Mouse (Mus musculus): ENCODE data around the gene Gm10134. TPM values are rescaled to one million over a fixed set of nuclear protein-coding genes. Genes with fewer than 3 reads are reported as not detected.

Gm10134 gene
- polyA plus RNA-seq, 1 experiment from 2014 or later = not detected

GRCm38 (mm10) chr2:28538817-28539128 is 32.9 kb downstream of the Gm10134 start:
- TF ChIP-seq CTCF (IDR thresholded peaks at IDR 0.05) = no peak
- CTCF ChIA-PET = interaction anchor here (0.9 to 2.3 kb wide), 5 partner anchors 9 to 27 kb away, joined by 3 to 13 read pairs (median 5); no protein-coding TSS in a partner anchor
- POLR2A ChIA-PET = interaction anchor here (1.0 kb wide), 2 partner anchors 10 to 15 kb away, joined by 3 read pairs; no protein-coding TSS in a partner anchor
- no peaks in the 10 kb centered on the region for H3K27me3 ChIP-seq
- in situ Hi-C loops (cut with MboI; ENCODE audit: low pct_unique_long_range_greater_than_20kb) = no loop called here
- DNase-seq (ENCODE audit: low read depth, low spot score) (no peak), ATAC-seq (no peak)

- TF ChIP-seq CTCF (IDR thresholded peaks at IDR 0.05) = no peak
- ATAC-seq (no peak), DNase-seq (ENCODE audit: low read depth, low spot score) (no peak)
- CTCF ChIA-PET = interaction anchor here (0.9 to 2.3 kb wide), 7 partner anchors 9 to 28 kb away, joined by 3 to 13 read pairs (median 5); no protein-coding TSS in a partner anchor
- in situ Hi-C loops (cut with MboI; ENCODE audit: low pct_unique_long_range_greater_than_20kb) = no loop called here
- H3K27me3 ChIP-seq = no peaks in the 10 kb centered on the region
- POLR2A ChIA-PET = interaction anchor here (1.0 kb wide), 2 partner anchors 10 to 16 kb away, joined by 3 read pairs; no protein-coding TSS in a partner anchor
Measured at GRCm38 (mm10) chr2:28539206-28539605, 33.3 kb downstream of the Gm10134 start.

GRCm38 (mm10) chr2:28539949-28540348 is 34.1 kb downstream of the Gm10134 start:
- DNase-seq (ENCODE audit: low read depth, low spot score) (no peak), ATAC-seq (no peak)
- ChIA-PET CTCF (interaction anchor here (1.0 to 2.3 kb wide), 3 partner anchors 8 to 24 kb away, joined by 3 to 13 read pairs (median 3); no protein-coding TSS in a partner anchor), POLR2A (interaction anchor here (1.0 kb wide), 1 partner anchor 16 kb away, joined by 3 read pairs; no protein-coding TSS in a partner anchor)
- in situ Hi-C loops (cut with MboI; ENCODE audit: low pct_unique_long_range_greater_than_20kb) = no loop called here
- no peaks in the 10 kb centered on the region for H3K27me3 ChIP-seq
- no peak for TF ChIP-seq CTCF (IDR thresholded peaks at IDR 0.05)

GRCm38 (mm10) chr2:28540587-28541227 is 34.8 kb downstream of the Gm10134 start:
- ATAC-seq (no peak), DNase-seq (ENCODE audit: low read depth, low spot score) (no peak)
- in situ Hi-C loops (cut with MboI; ENCODE audit: low pct_unique_long_range_greater_than_20kb) = no loop called here
- ChIA-PET CTCF (interaction anchor here (1.5 to 2.3 kb wide), 2 partner anchors 7 to 17 kb away, joined by 3 to 13 read pairs; no protein-coding TSS in a partner anchor), POLR2A (no interaction called here)
- TF ChIP-seq CTCF (IDR thresholded peaks at IDR 0.05) = no peak
- no peaks in the 10 kb centered on the region for H3K27me3 ChIP-seq

GRCm38 (mm10) chr2:28543894-28544293 is 38.0 kb downstream of the Gm10134 start:
- in situ Hi-C loops (cut with MboI; ENCODE audit: low pct_unique_long_range_greater_than_20kb) = no loop called here
- ATAC-seq (no peak), DNase-seq (ENCODE audit: low read depth, low spot score) (no peak)
- no peaks in the 10 kb centered on the region for H3K27me3 ChIP-seq
- CTCF ChIA-PET = interaction anchor here (1.1 to 6.8 kb wide), 2 partner anchors 27 to 32 kb away, joined by 3 to 65 read pairs; no protein-coding TSS in a partner anchor
- POLR2A ChIA-PET = interaction anchor here (0.8 to 1.4 kb wide), 2 partner anchors 19 to 27 kb away, joined by 3 to 4 read pairs; no protein-coding TSS in a partner anchor
- TF ChIP-seq CTCF (IDR thresholded peaks at IDR 0.05) = no peak

DNA sequence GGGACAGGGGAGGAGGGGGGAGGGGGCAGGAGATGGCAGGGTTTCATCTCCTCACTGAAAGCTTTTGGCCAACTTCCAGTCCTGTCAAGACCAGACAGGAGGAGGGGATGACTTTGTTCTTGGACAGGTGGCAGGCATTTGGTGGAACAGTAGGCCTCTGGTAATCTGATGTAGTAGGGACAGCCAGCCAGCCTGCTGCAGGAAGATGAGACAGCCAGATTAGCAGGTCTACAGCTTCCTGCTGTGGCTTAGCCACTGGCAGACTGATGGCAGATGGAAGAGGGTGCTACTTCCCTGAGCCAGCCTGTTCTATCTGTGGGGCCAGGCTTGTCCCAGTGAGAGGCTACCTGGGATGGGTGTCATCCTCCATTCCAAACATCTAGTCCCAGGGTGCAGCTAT is 40.1 kb downstream of the Gm10134 start:
- ChIA-PET CTCF (interaction anchor here (6.8 kb wide), 1 partner anchor 29 kb away, joined by 65 read pairs; no protein-coding TSS in a partner anchor), POLR2A (no interaction called here)
- H3K27me3 ChIP-seq = no peaks in the 10 kb centered on the region
- in situ Hi-C loops (cut with MboI; ENCODE audit: low pct_unique_long_range_greater_than_20kb) = no loop called here
- TF ChIP-seq CTCF (IDR thresholded peaks at IDR 0.05) = no peak
- no peak for DNase-seq (ENCODE audit: low read depth, low spot score)
- no peak for ATAC-seq

GRCm38 (mm10) chr2:28546560-28546959 is 40.7 kb downstream of the Gm10134 start:
- DNase-seq (ENCODE audit: low read depth, low spot score) (no peak), ATAC-seq (no peak)
- in situ Hi-C loops (cut with MboI; ENCODE audit: low pct_unique_long_range_greater_than_20kb) = no loop called here
- TF ChIP-seq CTCF (IDR thresholded peaks at IDR 0.05) = no peak
- ChIA-PET POLR2A (interaction anchor here (0.6 to 1.3 kb wide), 3 partner anchors 13 to 41 kb away, joined by 3 to 4 read pairs (median 4); partner anchors contain the start of gene Gm10134), CTCF (interaction anchor here (1.2 to 6.8 kb wide), 2 partner anchors 20 to 30 kb away, joined by 12 to 65 read pairs; no protein-coding TSS in a partner anchor)
- H3K27me3 ChIP-seq = no peaks in the 10 kb centered on the region

DNA sequence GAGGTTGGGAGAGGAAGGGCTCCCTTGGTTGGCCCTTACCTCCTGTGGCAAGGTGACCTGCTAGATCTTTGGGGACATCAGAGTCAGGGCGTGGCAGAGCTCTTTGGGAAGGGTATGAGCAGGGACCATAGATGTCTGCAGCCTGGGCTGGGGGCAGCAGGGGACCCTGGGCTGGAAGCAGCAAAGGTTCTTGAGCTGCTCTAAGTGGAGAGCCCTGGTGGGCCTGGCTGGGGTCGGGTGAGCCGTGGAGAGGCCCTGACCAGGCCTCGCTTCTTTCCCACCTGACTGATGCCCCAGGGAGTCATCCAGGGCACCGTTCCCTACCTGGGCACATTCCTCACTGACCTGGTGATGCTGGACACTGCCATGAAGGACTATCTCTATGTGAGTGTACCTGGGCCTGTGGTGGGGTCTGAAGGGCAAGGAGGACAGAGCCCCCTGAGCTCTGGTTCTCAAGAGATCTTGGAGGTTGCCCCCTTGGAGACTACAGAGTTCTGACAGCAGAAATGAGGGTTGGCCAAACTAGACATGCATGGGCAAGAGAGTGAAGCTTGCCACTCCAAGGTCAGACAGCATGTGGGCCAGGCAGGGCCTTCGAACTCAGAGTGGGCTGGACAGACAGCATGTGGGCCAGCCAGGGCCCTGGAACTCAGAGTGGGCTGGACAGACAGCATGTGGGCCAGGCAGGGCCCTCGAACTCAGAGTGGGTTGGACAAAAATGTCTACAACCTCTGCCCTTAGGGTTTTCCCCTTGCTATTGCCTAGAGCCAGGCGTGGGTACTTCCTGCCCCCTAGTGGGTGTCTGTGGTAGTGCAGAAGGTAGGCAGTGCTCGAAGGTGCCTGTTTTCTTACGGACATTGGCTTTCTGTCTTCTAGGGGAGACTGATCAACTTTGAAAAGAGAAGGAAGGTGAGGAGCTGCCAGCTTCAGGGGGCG is 41.6 kb downstream of the Gm10134 start:
- POLR2A ChIA-PET = interaction anchor here (0.6 to 1.5 kb wide), 3 partner anchors 14 to 30 kb away, joined by 3 to 6 read pairs (median 4); no protein-coding TSS in a partner anchor

GRCm38 (mm10) chr2:28549157-28549556 is 43.3 kb downstream of the Gm10134 start:
- no peak for TF ChIP-seq CTCF (IDR thresholded peaks at IDR 0.05)
- ChIA-PET CTCF (interaction anchor here (0.9 to 6.8 kb wide), 5 partner anchors 10 to 32 kb away, joined by 3 to 65 read pairs (median 5); no protein-coding TSS in a partner anchor), POLR2A (interaction anchor here (0.7 to 1.5 kb wide), 2 partner anchors 10 to 16 kb away, joined by 3 to 6 read pairs; no protein-coding TSS in a partner anchor)
- in situ Hi-C loops (cut with MboI; ENCODE audit: low pct_unique_long_range_greater_than_20kb) = no loop called here
- no peaks in the 10 kb centered on the region for H3K27me3 ChIP-seq
- DNase-seq (ENCODE audit: low read depth, low spot score) (no peak), ATAC-seq (no peak)

More for the DNA sequence above, 41.6 kb downstream of the Gm10134 start:
- CTCF ChIA-PET = interaction anchor here (0.8 to 6.8 kb wide), 13 partner anchors 8 to 52 kb away, joined by 3 to 65 read pairs (median 5); partner anchors contain the start of gene Ralgds
- H3K27me3 ChIP-seq = no peaks in the 10 kb centered on the region
- ATAC-seq (no peak), DNase-seq (ENCODE audit: low read depth, low spot score) (no peak)
- TF ChIP-seq CTCF (IDR thresholded peaks at IDR 0.05) = no peak
- in situ Hi-C loops (cut with MboI; ENCODE audit: low pct_unique_long_range_greater_than_20kb) = no loop called here

DNA sequence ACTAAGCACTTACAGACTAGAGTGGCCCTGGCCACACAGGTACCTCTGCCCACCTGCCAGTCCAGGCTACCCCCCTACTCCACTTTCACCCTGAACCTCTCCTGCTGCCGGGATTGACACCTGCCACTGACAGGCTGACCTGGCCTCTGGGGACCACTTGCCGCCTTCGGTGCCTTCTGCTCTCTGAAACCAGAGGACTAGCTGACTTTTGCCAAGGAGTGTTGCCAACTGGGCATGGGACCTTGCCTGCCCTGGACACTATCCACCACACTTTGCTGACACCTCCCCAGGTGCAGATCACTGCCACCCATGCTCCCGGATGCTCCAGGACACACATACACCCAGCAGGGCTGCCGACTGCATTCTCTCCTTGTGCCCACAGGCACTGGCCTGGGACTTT is 46.4 kb downstream of the Gm10134 start:
- in situ Hi-C loops (cut with MboI; ENCODE audit: low pct_unique_long_range_greater_than_20kb) = loop anchor here (5.0 kb wide), 1 partner anchor 35 kb away; no protein-coding TSS in a partner anchor
- CTCF ChIA-PET = no interaction called here

More for the DNA sequence above, 46.4 kb downstream of the Gm10134 start:
- POLR2A ChIA-PET = interaction anchor here (1.2 kb wide), 1 partner anchor 30 kb away, joined by 3 read pairs; no protein-coding TSS in a partner anchor
- ATAC-seq (no peak), DNase-seq (ENCODE audit: low read depth, low spot score) (no peak)
- no peak for TF ChIP-seq CTCF (IDR thresholded peaks at IDR 0.05)
- no peaks in the 10 kb centered on the region for H3K27me3 ChIP-seq

Other genes starting within 250 kb of the Gm10134 start
- 15.5 TPM for gene Ppp1r26, start 59.3 kb upstream of the Gm10134 start, polyA plus RNA-seq (2021)
- 3.0 TPM for gene 1700007K13Rik, start 39.8 kb upstream of the Gm10134 start, polyA plus RNA-seq (2021)
- gene Mrps2, start 38.0 kb upstream of the Gm10134 start, polyA plus RNA-seq (2021) = 43.1 TPM
- not detected for gene Gbgt1, start 9.2 kb upstream of the Gm10134 start, polyA plus RNA-seq (2021)
- 45.5 TPM for gene Ralgds, start 7.0 kb downstream of the Gm10134 start, polyA plus RNA-seq (2021)
- gene Cel, start 57.3 kb downstream of the Gm10134 start, polyA plus RNA-seq (2021) = not detected
- gene Gtf3c5, start 77.7 kb downstream of the Gm10134 start, polyA plus RNA-seq (2021) = 30.5 TPM
- gene Gfi1b, start 115.9 kb downstream of the Gm10134 start, polyA plus RNA-seq (2021) = not detected
- gene Tsc1, start 135.1 kb downstream of the Gm10134 start, polyA plus RNA-seq (2021) = 16.8 TPM
- 2.4 TPM for gene Spaca9, start 193.6 kb downstream of the Gm10134 start, polyA plus RNA-seq (2021)
- 0.09 TPM for gene Ak8, start 194.1 kb downstream of the Gm10134 start, polyA plus RNA-seq (2021)